Mouse (Mus musculus) brain, adult 2 months (tissue): Measurements from ENCODE around the gene AU040320.
A peak's percentile ranks its signal among the peaks of the same experiment; 100 is the strongest.

Source experiments
- DNase-seq: peaks from one replicate; pipeline ENCODE4 v3.0.0; 2011; ENCODE audit warnings: low read depth, low spot score

AU040320 gene

GRCm38 (mm10) chr4:126753268-126754230 lies at the start of gene AU040320, which contains the start of gene Ncdn:
Gene AU040320, plus strand, starts transcription at chr4:126753544.
Gene Ncdn, minus strand, starts transcription at chr4:126753438.
- DNase-seq: peak; percentile 99

- DNase-seq: peak; percentile 10
Measured at GRCm38 (mm10) chr4:126706630-126707438, 46.5 kb upstream of the AU040320 start.

GRCm38 (mm10) chr4:126707439-126707826 lies 45.9 kb upstream of the AU040320 start:
- no peak for DNase-seq

DNA sequence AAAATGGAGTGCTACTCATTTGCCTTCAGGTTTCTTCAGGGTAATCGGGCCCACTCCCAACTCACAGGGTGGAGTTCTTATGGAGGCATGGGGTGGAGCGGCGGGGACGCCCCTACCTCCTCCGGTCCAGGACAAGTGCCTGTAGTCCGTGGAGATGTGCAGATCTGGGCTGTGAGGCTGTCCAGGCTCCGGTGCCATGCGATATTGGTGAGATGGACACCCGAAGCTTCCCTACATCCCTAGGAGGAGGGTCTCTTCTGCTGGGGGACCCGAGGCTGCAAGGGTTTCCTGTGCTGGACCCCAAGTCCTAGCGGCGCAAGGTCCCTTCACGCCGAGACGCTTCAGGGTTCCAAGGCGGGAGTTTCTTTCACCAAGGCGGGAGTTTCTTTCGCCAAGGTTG lies 21.2 kb upstream of the AU040320 start:
- DNase-seq: no peak

DNA sequence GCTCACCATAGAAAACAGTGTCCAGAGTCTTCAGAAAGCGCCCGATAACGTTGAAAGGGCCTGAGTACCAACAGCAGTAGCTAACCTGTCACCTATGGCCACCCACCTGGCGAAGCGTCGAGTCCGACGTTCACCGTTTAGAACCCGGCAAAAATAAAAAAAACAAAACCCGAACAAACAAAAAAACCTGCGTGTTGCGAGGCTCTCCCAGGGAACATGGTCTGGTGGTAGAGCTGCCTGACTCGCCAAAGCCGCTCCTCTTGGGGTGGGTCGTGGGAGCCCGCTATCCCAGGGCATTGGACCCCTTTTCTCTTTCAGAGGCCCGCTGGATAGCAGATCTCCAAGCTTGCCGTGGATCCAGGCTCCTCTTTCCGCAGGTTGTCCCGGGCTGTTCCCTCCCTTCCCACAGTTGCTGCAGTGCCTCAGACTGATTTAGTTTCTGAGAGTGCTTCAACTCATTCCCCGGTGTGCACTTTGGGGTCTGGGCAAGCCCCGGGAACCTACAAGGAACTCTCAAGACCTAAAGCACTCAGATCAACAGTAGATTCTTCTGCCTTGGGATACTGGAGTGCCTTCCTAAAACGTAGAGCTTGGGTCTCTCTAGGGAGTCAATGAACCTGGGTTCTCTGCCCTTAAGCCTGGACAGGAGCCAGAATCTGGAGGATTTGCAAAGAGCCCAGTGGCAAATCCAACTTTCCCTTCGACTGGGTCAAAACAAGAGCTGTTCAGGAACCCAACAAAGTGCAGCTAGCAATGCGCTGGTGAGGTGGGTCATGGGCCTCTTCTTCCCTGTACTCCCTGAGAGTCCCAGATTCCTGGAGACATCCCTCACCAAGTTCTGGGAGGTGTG lies 20.6 kb upstream of the AU040320 start:
- DNase-seq: no peak

GRCm38 (mm10) chr4:126734001-126734603 lies 19.2 kb upstream of the AU040320 start:
- DNase-seq: no peak

- no peak for DNase-seq
Measured at GRCm38 (mm10) chr4:126734700-126735381, 18.5 kb upstream of the AU040320 start.

DNA sequence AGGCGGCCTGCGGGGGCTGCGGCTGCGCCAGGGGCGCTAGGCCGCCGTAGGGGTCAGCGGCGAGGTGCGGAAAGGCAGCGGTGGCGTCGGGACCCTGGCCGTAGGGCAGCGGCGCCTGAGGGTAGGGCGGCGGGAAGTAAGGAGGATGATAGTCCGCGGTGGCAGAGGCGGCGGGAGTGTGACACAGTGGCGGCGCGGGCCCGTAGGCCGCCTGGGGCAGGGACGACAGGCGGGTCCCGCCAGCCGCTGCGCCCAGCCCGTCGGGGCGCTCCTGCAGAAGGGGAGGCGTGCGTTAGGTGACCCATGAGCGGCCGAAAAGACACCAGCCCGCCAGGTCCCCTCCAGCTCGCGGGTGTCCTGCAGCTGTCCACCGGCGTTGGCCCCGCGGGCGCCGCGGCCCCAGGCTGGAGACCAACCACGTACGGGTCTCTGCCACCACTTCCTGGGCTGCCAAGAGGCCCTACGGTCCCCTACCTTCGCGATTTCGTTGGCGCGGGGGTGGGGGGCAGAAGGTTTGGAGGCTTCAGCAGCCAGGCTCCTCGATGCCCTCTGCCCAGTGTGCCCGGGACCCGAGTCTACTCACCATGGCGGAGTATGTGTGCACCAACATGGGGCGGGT lies 17.9 kb upstream of the AU040320 start:
- no peak for DNase-seq

GRCm38 (mm10) chr4:126736001-126736414 lies 17.3 kb upstream of the AU040320 start, which contains the start of gene Tfap2e:
Gene Tfap2e, minus strand, starts transcription at chr4:126736240.
- DNase-seq: no peak

GRCm38 (mm10) chr4:126739966-126740676 lies 13.2 kb upstream of the AU040320 start:
- DNase-seq: no peak

- DNase-seq: peak; percentile 90
Measured at GRCm38 (mm10) chr4:126741448-126741847, 11.9 kb upstream of the AU040320 start.

DNA sequence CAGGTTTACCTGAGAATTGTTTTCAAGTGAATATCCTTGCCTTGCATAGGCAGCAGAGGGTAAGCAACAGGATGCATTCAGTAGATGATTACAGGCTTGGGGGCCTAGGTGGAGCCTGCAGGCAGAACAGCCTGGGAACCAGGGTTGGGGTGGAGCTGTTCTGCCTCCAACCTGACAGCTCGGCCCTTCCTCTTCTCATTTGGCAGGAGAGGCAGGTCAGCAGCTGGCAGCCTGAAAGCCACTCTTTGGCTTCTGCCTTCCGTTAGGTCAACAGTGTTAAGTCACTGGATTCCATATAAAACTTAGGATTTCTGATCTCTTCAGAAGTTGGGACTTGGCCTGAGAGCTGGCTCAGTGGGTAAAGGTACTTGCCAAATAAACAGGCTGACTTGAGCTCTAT lies 10.4 kb upstream of the AU040320 start:
- DNase-seq: no peak

GRCm38 (mm10) chr4:126743713-126744112 lies 9.6 kb upstream of the AU040320 start:
- no peak for DNase-seq

DNA sequence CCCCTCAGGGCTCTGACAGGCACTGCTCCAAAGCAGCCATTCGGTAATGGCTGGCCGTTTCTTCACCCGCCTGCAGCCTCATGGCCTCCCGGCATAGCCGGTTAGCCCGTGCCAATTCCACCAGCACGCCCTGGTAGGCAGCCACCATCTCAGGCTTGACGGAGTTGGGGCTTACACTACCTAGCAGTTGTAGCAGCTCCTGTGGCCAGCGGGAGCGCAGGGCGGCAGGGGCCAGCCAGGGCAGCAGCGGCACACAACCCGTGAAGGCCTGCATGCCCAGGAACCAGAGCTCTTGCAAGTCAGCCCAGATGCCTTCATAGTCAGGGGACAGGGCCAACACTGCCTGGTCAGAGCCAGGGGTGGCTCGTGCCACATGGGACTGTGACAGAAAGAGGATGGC lies 8.5 kb upstream of the AU040320 start:
- DNase-seq: peak; percentile 37

- peak; percentile 71 for DNase-seq
Measured at GRCm38 (mm10) chr4:126745506-126746193, 7.7 kb upstream of the AU040320 start.

- DNase-seq: peak; percentile 68
Measured at GRCm38 (mm10) chr4:126746194-126746840, 7.0 kb upstream of the AU040320 start.

DNA sequence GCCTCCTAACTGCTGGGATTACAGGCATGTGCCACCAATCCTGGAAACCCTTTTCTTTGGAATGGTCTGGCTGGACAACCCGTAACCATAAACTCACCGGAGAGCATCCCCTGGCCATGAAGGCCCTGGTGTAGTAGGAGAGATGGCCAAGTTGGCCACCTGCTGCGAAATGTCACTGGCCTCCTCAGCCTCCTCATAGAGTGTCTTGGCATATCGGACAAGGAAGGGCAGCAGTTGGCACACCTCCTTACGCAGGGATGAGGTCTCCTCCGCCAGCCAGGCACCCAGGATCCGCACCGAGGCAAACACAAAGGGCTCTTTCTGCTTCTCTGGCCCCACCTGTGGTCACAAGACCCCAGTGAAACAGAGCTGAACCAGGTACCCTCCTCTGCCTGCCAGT lies 5.0 kb upstream of the AU040320 start:
- DNase-seq: no peak

DNA sequence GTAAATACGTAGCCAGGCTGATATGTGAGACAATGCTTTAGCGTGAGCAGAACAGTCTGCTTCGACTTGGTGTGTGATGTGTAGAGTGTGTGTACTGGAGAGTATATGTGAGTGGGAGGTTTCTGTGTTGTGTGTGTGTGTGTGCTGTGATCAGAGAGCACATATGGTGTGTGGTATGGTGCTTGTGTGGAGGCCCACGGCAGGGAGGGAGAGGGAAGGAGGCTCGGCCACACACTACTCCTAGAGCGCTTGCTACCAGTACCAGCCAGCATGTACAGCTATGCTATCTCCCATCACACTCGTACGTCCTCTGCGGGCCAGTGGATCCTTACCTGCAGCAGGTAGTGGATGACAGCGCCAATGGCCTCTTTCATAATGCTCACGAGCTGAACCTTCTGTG lies 3.8 kb upstream of the AU040320 start:
- peak; percentile 79 for DNase-seq
